Mouse (Mus musculus) olfactory bulb, adult 2 months (tissue): ENCODE results near the gene Cnmd. TPM values are rescaled to one million over a fixed set of nuclear protein-coding genes. Genes with fewer than 3 reads are reported as not detected.

Experiments used
- H3K27ac ChIP-seq: fragments of 200-500 bp; 2 replicates; pipeline ENCODE4 v1.5.1; 2012; ENCODE audit warnings: low read depth, low read length; ENCODE audit not compliant: insufficient read depth
- H3K4me1 ChIP-seq: fragments of 200-500 bp; 2 replicates; pipeline ENCODE4 v1.6.1; 2012; ENCODE audit warnings: low read length; ENCODE audit not compliant: control insufficient read depth, insufficient read depth
- H3K4me3 ChIP-seq: fragments of 200-500 bp; 2 replicates; pipeline ENCODE4 v1.5.1; 2012; ENCODE audit warnings: mild to moderate bottlenecking, low read depth, low read length, moderate library complexity; ENCODE audit not compliant: insufficient read depth
- CTCF ChIP-seq: fragments of 200-500 bp; IDR thresholded peaks from 2 replicates; pipeline ENCODE4 v1.5.1; 2012; ENCODE audit warnings: low read depth, mild to moderate bottlenecking, low read length, moderate library complexity; ENCODE audit not compliant: insufficient read depth
- POLR2A ChIP-seq: fragments of 200-500 bp; IDR thresholded peaks from 2 replicates; pipeline ENCODE4 v1.6.1; 2012; ENCODE audit warnings: mild to moderate bottlenecking, low read depth, low read length, moderate library complexity; ENCODE audit not compliant: insufficient read depth
- WGBS: fragments of 180-500 bp; shearing (Covaris S2); methylation state at CpG from one replicate; pipeline ENCODE4 v1.1.7; 2018; 5-methylcytosine and 5-hydroxymethylcytosine counted together
- polyA plus RNA-seq: library from polyadenylated mRNA; stranded (reverse); fragments of >200 nt; gene quantifications from 2 replicates; pipeline ENCODE4 v1.2.4, GENCODE M21; 2012; ENCODE audit warnings: low replicate concordance; ENCODE audit not compliant: missing spikeins, insufficient read depth, insufficient read length

Cnmd gene
- polyA plus RNA-seq, 1 experiment: not detected

GRCm38 (mm10) chr14:79619802-79620201, 42.2 kb downstream of the Cnmd start:
- H3K4me1 ChIP-seq: no peaks in the 10 kb centered on the region
- WGBS: 93% methylated on average over 7 of the region's 7 CpGs

GRCm38 (mm10) chr14:79617121-79617828, 44.7 kb downstream of the Cnmd start:
- TF ChIP-seq CTCF (no peak), POLR2A (no peak)
- no peaks in the 10 kb centered on the region for H3K4me1 ChIP-seq
- H3K27ac ChIP-seq: no peak overlapping the region
- no peak overlapping the region for H3K4me3 ChIP-seq
- WGBS: 62% methylated on average over 8 of the region's 8 CpGs

More at GRCm38 (mm10) chr14:79619802-79620201, 42.2 kb downstream of the Cnmd start:
- no peak overlapping the region for H3K4me3 ChIP-seq
- no peak overlapping the region for H3K27ac ChIP-seq
- TF ChIP-seq POLR2A: no peak

GRCm38 (mm10) chr14:79608286-79608685, 53.7 kb downstream of the Cnmd start:
- WGBS: 94% methylated on average over 6 of the region's 6 CpGs
- Histone ChIP-seq H3K27ac (no peak overlapping the region), H3K4me1 (no peaks in the 10 kb centered on the region), H3K4me3 (no peak overlapping the region)
- TF ChIP-seq CTCF (no peak), POLR2A (no peak)

GRCm38 (mm10) chr14:79607352-79607751, 54.6 kb downstream of the Cnmd start:
- no peak for TF ChIP-seq POLR2A
- TF ChIP-seq CTCF: no peak
- no peak overlapping the region for H3K27ac ChIP-seq
- H3K4me1 ChIP-seq: no peaks in the 10 kb centered on the region
- H3K4me3 ChIP-seq: no peak overlapping the region
- WGBS: 93% methylated on average over 4 of the region's 4 CpGs

GRCm38 (mm10) chr14:79606867-79607266, 55.1 kb downstream of the Cnmd start:
- Histone ChIP-seq H3K4me3 (no peak overlapping the region), H3K4me1 (no peaks in the 10 kb centered on the region), H3K27ac (no peak overlapping the region)
- 80% methylated on average over 3 of the region's 3 CpGs for WGBS
- TF ChIP-seq CTCF (no peak), POLR2A (no peak)

- TF ChIP-seq CTCF: no peak
- no peak for TF ChIP-seq POLR2A
- H3K4me3 ChIP-seq: no peak overlapping the region
- no peaks in the 10 kb centered on the region for H3K4me1 ChIP-seq
- 91% methylated on average over 6 of the region's 6 CpGs for WGBS
- H3K27ac ChIP-seq: no peak overlapping the region
These were observed 55.6 kb downstream of the Cnmd start for GRCm38 (mm10) chr14:79606392-79606791.

- Histone ChIP-seq H3K4me1 (no peaks in the 10 kb centered on the region), H3K27ac (no peak overlapping the region), H3K4me3 (no peak overlapping the region)
- TF ChIP-seq POLR2A: no peak
- no peak for TF ChIP-seq CTCF
- WGBS: 74% methylated on average over 2 of the region's 2 CpGs
These were observed 56.1 kb downstream of the Cnmd start for GRCm38 (mm10) chr14:79605881-79606280.

- Histone ChIP-seq H3K27ac (no peak overlapping the region), H3K4me1 (no peaks in the 10 kb centered on the region), H3K4me3 (no peak overlapping the region)
- 62% methylated on average over 4 of the region's 4 CpGs for WGBS
- no peak for TF ChIP-seq CTCF
- TF ChIP-seq POLR2A: no peak
These were observed 65.4 kb downstream of the Cnmd start for GRCm38 (mm10) chr14:79596602-79597001.

GRCm38 (mm10) chr14:79594069-79594468, 67.9 kb downstream of the Cnmd start:
- 83% methylated on average over 5 of the region's 5 CpGs for WGBS
- TF ChIP-seq POLR2A (no peak), CTCF (no peak)

GRCm38 (mm10) chr14:79591611-79592010, 70.4 kb downstream of the Cnmd start:
- TF ChIP-seq POLR2A (no peak), CTCF (no peak)
- Histone ChIP-seq H3K4me3 (no peak overlapping the region), H3K27ac (no peak overlapping the region), H3K4me1 (peaks cover 2% of the 10 kb centered on the region; the same call in 1 of the 2 replicates)
- WGBS: 86% methylated on average over 2 of the region's 2 CpGs

More at GRCm38 (mm10) chr14:79594069-79594468, 67.9 kb downstream of the Cnmd start:
- no peak overlapping the region for H3K4me3 ChIP-seq
- H3K27ac ChIP-seq: no peak overlapping the region
- no peaks in the 10 kb centered on the region for H3K4me1 ChIP-seq
